Mouse (Mus musculus): Measurements from ENCODE around the gene Thrb. TPM values are rescaled to one million over a fixed set of nuclear protein-coding genes. Genes with fewer than 3 reads are reported as not detected.

Thrb gene
- polyA plus RNA-seq, 1 experiment from 2014 or later: 0.32 TPM

DNA sequence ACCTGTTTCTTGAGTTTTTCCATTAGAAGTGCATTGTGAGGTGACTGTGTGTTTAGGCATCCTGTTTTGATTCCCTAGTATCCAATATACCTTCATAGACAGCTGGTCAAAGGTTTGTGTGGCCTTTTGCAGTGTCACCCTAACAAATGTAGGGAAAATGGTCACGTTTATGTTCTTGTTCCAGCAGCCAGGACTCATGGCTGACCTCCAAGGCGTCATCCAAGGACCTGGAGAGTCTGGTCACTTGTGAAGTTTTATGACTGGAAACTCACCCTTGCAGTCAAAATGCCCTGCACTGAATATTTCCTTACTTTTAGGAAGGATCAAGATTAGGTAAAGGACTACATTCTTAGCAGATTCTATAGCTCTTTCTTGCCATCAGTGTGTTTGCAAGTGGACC, 114.3 kb downstream of the Thrb start:
- no peak overlapping the region for H3K9ac ChIP-seq (ENCODE audit: low read length)
- H3K27me3 ChIP-seq (ENCODE audit: control insufficient read depth, insufficient read depth, low read length): no peaks in the 10 kb centered on the region
- 78% methylated on average over 2 of the region's 2 CpGs for WGBS
- DNase-seq (ENCODE audit: low spot score) (no peak), ATAC-seq (replicated peaks; ENCODE audit: low FRiP score) (no peak)
- H3K4me2 ChIP-seq (ENCODE audit: low read depth, low read length, severe bottlenecking): no peak overlapping the region
- H3K4me3 ChIP-seq (ENCODE audit: low read depth, low read length): no peak overlapping the region
- no peaks in the 10 kb centered on the region for H3K36me3 ChIP-seq (ENCODE audit: control insufficient read depth, insufficient read depth, low read length)
- H3K9me3 ChIP-seq (ENCODE audit: control insufficient read depth, low read length): no peaks in the 10 kb centered on the region
- H3K27ac ChIP-seq (ENCODE audit: low read depth, low read length): no peak overlapping the region
- H3K4me1 ChIP-seq (replicated peaks; ENCODE audit: control insufficient read depth, insufficient read depth, low read length): no peaks in the 10 kb centered on the region

DNA sequence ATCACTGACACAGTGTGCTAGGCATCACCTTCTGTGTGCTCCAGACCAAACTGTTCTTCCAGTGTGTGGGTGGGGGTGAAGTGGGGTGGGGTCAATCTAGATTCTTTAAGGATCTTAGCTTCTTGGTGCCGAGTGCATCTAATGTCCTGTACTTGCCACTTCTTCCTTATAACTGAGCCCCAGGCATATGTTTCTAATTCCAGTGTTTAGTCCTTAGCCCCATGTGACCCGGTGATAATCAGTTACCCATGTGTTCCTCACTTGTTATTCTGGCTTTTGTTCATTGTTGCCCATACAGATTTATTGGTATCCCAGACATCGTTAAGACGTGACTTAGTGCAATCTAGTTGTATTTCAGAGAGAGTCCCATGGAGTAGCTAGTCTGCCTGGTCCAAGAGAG, 121.9 kb downstream of the Thrb start:
- WGBS: 61% methylated on average over 4 of the region's 4 CpGs
- no peaks in the 10 kb centered on the region for H3K36me3 ChIP-seq (ENCODE audit: control insufficient read depth, insufficient read depth, low read length)
- no peaks in the 10 kb centered on the region for H3K4me1 ChIP-seq (replicated peaks; ENCODE audit: control insufficient read depth, insufficient read depth, low read length)
- no peaks in the 10 kb centered on the region for H3K9me3 ChIP-seq (ENCODE audit: control insufficient read depth, low read length)
- H3K4me3 ChIP-seq (ENCODE audit: low read depth, low read length): no peak overlapping the region
- ATAC-seq (replicated peaks; ENCODE audit: low FRiP score) (no peak), DNase-seq (ENCODE audit: low spot score) (no peak)
- no peak overlapping the region for H3K27ac ChIP-seq (ENCODE audit: low read depth, low read length)
- no peak overlapping the region for H3K4me2 ChIP-seq (ENCODE audit: low read depth, low read length, severe bottlenecking)
- no peaks in the 10 kb centered on the region for H3K27me3 ChIP-seq (ENCODE audit: control insufficient read depth, insufficient read depth, low read length)
- H3K9ac ChIP-seq (ENCODE audit: low read length): no peak overlapping the region

DNA sequence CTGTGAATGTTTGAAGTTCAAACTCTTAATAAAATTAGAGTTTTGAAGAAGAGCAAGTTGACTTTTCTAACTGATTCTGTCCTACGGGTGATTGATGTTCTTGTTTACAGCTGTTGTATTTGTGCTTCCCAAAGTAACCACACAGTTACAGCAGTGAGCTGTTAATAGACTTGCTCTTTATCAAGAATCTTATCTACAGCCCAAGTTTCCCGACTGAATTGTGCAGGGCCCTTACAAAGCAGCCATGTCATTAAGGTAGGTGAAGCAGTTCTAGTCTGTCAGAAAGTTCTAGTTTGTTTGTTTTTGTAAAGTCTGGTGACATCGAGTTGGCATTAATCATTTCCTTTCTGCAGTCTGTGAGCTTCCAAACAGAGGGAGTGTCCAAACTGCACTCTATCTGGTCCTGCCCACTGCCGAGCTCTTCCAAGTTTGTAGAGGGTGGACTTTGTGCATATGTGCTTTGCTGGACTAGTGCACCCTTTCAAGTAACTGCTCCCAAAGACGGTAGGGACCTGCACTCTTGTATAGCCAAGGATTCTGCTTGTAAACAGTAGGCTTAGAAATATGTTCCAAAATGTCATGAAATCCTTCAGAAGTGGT, 124.2 kb downstream of the Thrb start:
- Histone ChIP-seq H3K4me3 (ENCODE audit: low read depth, low read length) (no peak overlapping the region), H3K4me1 (replicated peaks; ENCODE audit: control insufficient read depth, insufficient read depth, low read length) (no peaks in the 10 kb centered on the region), H3K4me2 (ENCODE audit: low read depth, low read length, severe bottlenecking) (no peak overlapping the region), H3K9me3 (ENCODE audit: control insufficient read depth, low read length) (no peaks in the 10 kb centered on the region), H3K27ac (ENCODE audit: low read depth, low read length) (no peak overlapping the region), H3K36me3 (ENCODE audit: control insufficient read depth, insufficient read depth, low read length) (no peaks in the 10 kb centered on the region), H3K27me3 (ENCODE audit: control insufficient read depth, insufficient read depth, low read length) (no peaks in the 10 kb centered on the region), H3K9ac (ENCODE audit: low read length) (no peak overlapping the region)
- no peak for DNase-seq (ENCODE audit: low spot score)
- 74% methylated on average over 5 of the region's 5 CpGs for WGBS
- no peak for ATAC-seq (replicated peaks; ENCODE audit: low FRiP score)

DNA sequence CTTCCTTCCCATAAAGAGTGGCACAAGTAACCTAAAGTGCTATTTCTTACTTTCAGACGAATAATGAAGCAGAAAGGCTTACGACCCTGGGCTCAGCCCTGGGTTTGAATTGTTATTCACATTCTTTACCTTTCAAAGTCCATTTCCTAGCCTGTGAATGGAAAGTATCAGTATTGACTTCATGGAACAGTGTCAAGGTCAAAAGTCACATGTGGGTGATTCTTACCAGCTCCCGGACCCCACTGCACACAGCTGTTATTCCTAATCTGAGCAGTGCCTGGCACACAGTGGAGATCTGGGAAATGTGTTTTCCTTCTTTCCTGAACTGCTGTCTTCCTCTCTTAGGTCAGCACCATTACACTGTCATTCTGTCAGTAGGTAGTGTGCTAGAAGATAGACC, 125.3 kb downstream of the Thrb start:
- Histone ChIP-seq H3K9ac (ENCODE audit: low read length) (no peak overlapping the region), H3K27me3 (ENCODE audit: control insufficient read depth, insufficient read depth, low read length) (no peaks in the 10 kb centered on the region), H3K27ac (ENCODE audit: low read depth, low read length) (no peak overlapping the region), H3K4me1 (replicated peaks; ENCODE audit: control insufficient read depth, insufficient read depth, low read length) (no peaks in the 10 kb centered on the region), H3K4me2 (ENCODE audit: low read depth, low read length, severe bottlenecking) (no peak overlapping the region), H3K36me3 (ENCODE audit: control insufficient read depth, insufficient read depth, low read length) (no peaks in the 10 kb centered on the region), H3K9me3 (ENCODE audit: control insufficient read depth, low read length) (no peaks in the 10 kb centered on the region), H3K4me3 (ENCODE audit: low read depth, low read length) (no peak overlapping the region)
- no peak for ATAC-seq (replicated peaks; ENCODE audit: low FRiP score)
- WGBS: 45% methylated on average over 3 of the region's 3 CpGs
- DNase-seq (ENCODE audit: low spot score): no peak

DNA sequence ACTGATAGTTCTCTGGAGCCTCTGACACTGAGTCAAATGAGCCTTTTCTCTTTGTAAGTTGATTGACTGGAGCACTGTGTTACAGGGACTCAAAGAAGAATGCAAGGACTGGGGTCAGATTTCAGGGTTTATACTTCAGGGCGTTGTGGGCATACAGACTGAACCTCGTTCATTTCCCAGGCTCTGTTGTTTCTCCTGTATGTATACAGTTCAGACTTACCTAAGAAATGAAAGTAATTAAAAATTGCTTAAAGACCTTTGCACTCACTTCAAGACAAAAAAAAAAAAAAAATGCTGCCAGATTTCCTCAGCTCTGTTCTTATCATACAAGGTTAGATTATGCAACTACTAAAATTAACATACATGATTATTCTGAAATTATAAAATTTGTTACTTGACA, 126.2 kb downstream of the Thrb start:
- Histone ChIP-seq H3K36me3 (ENCODE audit: control insufficient read depth, insufficient read depth, low read length) (no peaks in the 10 kb centered on the region), H3K4me3 (ENCODE audit: low read depth, low read length) (no peak overlapping the region), H3K9ac (ENCODE audit: low read length) (no peak overlapping the region), H3K4me1 (replicated peaks; ENCODE audit: control insufficient read depth, insufficient read depth, low read length) (no peaks in the 10 kb centered on the region), H3K9me3 (ENCODE audit: control insufficient read depth, low read length) (no peaks in the 10 kb centered on the region), H3K27ac (ENCODE audit: low read depth, low read length) (no peak overlapping the region), H3K27me3 (ENCODE audit: control insufficient read depth, insufficient read depth, low read length) (no peaks in the 10 kb centered on the region), H3K4me2 (ENCODE audit: low read depth, low read length, severe bottlenecking) (no peak overlapping the region)
- 8% methylated on average over 2 of the region's 2 CpGs for WGBS
- DNase-seq (ENCODE audit: low spot score) (no peak), ATAC-seq (replicated peaks; ENCODE audit: low FRiP score) (no peak)

DNA sequence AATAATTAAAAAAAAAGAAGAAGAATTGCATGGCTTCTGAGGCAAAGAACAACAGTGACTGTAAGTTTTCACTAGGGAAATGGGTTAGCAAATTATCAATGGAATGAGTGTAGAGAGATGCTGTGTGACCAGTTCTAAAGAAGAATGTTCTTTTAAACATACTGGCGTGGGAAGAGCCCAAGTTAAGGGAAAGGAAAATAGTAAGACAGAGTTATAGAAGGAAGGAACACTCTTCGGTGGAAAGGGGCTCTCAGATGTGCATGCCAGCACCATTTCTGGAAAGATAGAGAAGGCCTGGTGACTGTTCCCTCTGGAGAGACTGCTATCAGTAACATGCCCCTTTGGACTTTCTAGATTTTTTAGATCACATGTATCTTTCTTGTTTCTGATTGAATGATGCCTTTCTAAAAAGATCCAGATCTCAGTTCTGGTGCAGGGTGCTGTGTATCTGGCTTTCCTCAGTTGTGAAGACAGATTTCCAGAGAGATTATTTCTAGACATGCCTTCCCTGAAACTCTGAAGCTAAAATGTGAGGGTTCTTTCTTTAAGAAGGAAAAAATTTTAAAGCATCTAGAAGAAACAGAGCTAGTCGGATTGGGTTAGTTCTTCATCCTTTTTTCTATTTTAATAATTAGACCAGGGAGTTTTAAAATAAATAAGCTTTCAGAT, 144.0 kb downstream of the Thrb start:
- H3K27ac ChIP-seq (ENCODE audit: low read depth, low read length): no peak overlapping the region
- H3K9me3 ChIP-seq (ENCODE audit: control insufficient read depth, low read length): no peaks in the 10 kb centered on the region
- no peak overlapping the region for H3K4me2 ChIP-seq (ENCODE audit: low read depth, low read length, severe bottlenecking)
- no peak overlapping the region for H3K9ac ChIP-seq (ENCODE audit: low read length)
- H3K36me3 ChIP-seq (ENCODE audit: control insufficient read depth, insufficient read depth, low read length): no peaks in the 10 kb centered on the region
- DNase-seq (ENCODE audit: low spot score) (no peak), ATAC-seq (replicated peaks; ENCODE audit: low FRiP score) (no peak)
- WGBS: 86% methylated on average over 3 of the region's 3 CpGs
- H3K4me3 ChIP-seq (ENCODE audit: low read depth, low read length): no peak overlapping the region
- H3K27me3 ChIP-seq (ENCODE audit: control insufficient read depth, insufficient read depth, low read length): no peaks in the 10 kb centered on the region
- H3K4me1 ChIP-seq (replicated peaks; ENCODE audit: control insufficient read depth, insufficient read depth, low read length): no peaks in the 10 kb centered on the region

DNA sequence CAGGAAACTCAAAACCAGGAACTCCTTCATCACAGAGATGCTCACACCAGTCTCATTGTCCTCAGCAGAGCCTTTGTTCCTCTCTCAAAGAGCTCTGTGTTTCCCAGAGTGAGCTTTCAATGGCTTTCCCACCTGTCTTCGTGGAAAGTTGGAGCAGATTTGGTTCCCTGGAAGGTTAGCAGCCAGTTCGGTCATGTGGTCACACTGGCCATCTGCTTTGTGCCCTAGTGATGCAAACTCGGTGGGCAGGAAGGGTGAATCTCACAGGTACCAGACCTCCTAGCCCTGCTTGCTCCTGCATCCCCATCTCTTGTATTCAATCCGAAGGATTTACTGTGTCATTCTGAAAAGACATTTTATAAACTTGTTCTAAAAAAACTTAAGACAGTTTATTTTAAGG, 151.0 kb downstream of the Thrb start:
- WGBS: 60% methylated on average over 4 of the region's 4 CpGs

DNA sequence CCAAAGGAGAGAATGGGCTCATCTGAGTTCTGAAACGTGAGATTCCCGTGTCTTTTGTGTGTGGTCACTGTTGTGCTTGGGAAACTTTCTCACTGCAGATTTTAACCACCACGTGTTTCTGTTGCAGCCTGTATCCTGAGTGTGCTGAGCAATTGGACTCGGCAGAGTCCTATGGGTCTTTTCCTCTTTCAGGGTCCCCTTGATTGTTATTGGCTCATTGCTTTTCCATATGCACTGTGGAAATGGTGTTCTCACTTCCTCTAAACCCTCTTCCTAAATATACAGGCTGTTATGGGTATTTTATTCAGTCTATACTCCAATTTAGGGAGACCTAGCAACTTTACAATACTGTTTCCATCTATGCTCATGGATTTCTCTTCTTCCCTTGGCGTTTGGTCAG, 152.4 kb downstream of the Thrb start:
- no peaks in the 10 kb centered on the region for H3K27me3 ChIP-seq (ENCODE audit: control insufficient read depth, insufficient read depth, low read length)
- ATAC-seq (replicated peaks; ENCODE audit: low FRiP score): no peak
- DNase-seq (ENCODE audit: low spot score): no peak
- no peak overlapping the region for H3K4me2 ChIP-seq (ENCODE audit: low read depth, low read length, severe bottlenecking)
- no peak overlapping the region for H3K4me3 ChIP-seq (ENCODE audit: low read depth, low read length)
- no peaks in the 10 kb centered on the region for H3K4me1 ChIP-seq (replicated peaks; ENCODE audit: control insufficient read depth, insufficient read depth, low read length)
- H3K9me3 ChIP-seq (ENCODE audit: control insufficient read depth, low read length): no peaks in the 10 kb centered on the region
- H3K9ac ChIP-seq (ENCODE audit: low read length): no peak overlapping the region
- 82% methylated on average over 5 of the region's 5 CpGs for WGBS
- H3K27ac ChIP-seq (ENCODE audit: low read depth, low read length): no peak overlapping the region
- H3K36me3 ChIP-seq (ENCODE audit: control insufficient read depth, insufficient read depth, low read length): no peaks in the 10 kb centered on the region

More for the DNA sequence above, 151.0 kb downstream of the Thrb start:
- Histone ChIP-seq H3K4me3 (ENCODE audit: low read depth, low read length) (no peak overlapping the region), H3K36me3 (ENCODE audit: control insufficient read depth, insufficient read depth, low read length) (no peaks in the 10 kb centered on the region), H3K27me3 (ENCODE audit: control insufficient read depth, insufficient read depth, low read length) (no peaks in the 10 kb centered on the region), H3K9me3 (ENCODE audit: control insufficient read depth, low read length) (no peaks in the 10 kb centered on the region), H3K4me2 (ENCODE audit: low read depth, low read length, severe bottlenecking) (no peak overlapping the region), H3K27ac (ENCODE audit: low read depth, low read length) (no peak overlapping the region), H3K9ac (ENCODE audit: low read length) (no peak overlapping the region), H3K4me1 (replicated peaks; ENCODE audit: control insufficient read depth, insufficient read depth, low read length) (no peaks in the 10 kb centered on the region)
- ATAC-seq (replicated peaks; ENCODE audit: low FRiP score): no peak
- no peak for DNase-seq (ENCODE audit: low spot score)

DNA sequence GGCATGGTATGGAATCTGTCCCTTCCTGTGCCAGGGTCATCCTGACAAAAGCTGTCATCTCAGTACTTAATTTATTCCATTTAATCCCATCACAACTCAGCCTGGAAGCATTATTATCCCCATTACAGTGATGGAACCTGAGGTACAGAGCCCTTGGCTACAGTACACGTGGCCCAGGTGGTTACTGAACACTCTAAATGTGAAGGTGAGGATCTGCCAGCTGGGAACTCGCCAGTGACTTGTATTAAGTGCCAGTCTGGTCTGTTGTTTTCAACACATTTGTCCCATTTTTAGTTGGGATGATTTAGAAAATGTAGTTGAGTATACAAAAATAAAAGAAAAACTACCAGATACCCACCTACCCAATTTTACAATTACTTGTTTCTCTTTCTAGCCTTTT, 155.0 kb downstream of the Thrb start:
- Histone ChIP-seq H3K9me3 (ENCODE audit: control insufficient read depth, low read length) (no peaks in the 10 kb centered on the region), H3K4me2 (ENCODE audit: low read depth, low read length, severe bottlenecking) (no peak overlapping the region), H3K27me3 (ENCODE audit: control insufficient read depth, insufficient read depth, low read length) (no peaks in the 10 kb centered on the region), H3K36me3 (ENCODE audit: control insufficient read depth, insufficient read depth, low read length) (no peaks in the 10 kb centered on the region), H3K4me3 (ENCODE audit: low read depth, low read length) (no peak overlapping the region), H3K4me1 (replicated peaks; ENCODE audit: control insufficient read depth, insufficient read depth, low read length) (no peaks in the 10 kb centered on the region), H3K27ac (ENCODE audit: low read depth, low read length) (no peak overlapping the region), H3K9ac (ENCODE audit: low read length) (no peak overlapping the region)
- DNase-seq (ENCODE audit: low spot score) (no peak), ATAC-seq (replicated peaks; ENCODE audit: low FRiP score) (no peak)
- 73% methylated on average over 2 of the region's 2 CpGs for WGBS
